Mouse (Mus musculus) kidney, adult 11 months (tissue): ENCODE results near the gene Eif3c.
A peak's percentile ranks its signal among the peaks of the same experiment; 100 is the strongest.

Source experiments
- DNase-seq: peaks from one replicate; pipeline ENCODE4 v3.0.0; 2022

The Eif3c gene

DNA sequence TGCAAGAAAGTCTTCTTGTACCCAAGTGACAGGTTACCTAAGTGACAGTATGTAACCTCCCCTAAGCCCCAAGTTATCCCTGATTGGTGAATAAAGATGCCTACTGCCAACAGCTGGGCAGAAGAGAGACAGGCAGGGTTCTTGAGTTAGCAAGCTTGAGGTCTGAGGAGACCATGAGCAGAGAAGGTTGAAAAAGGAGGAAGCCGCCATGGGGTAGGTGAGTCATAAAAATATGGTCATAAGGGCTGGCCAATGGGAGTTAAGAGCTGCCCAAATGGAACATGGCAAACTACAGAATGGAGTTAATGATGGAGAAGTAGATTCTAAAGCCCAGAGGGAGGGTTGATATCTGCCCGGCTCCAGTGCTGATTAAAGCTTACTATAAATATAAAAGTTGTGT lies 20.6 kb downstream of the Eif3c start:
- DNase-seq: no peak

DNA sequence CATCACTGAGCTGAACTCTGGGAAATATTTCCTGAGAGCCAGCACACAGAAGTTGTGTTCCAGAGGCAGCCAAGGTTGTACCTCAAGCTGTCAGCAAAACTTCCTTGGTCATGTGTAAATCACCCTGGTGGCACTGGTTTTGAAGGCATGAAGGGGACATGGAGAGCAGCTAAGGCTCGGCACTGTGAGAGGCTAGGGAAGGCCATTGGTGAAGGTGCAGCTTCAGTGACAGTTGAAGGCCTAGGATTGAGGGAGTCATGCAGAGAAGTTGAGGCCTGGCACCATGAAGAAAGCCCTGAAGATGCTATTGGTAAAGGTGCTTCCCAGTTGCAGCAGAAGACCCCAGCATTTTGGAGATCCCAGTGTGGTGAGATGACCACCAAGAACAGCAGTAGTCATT lies 24.6 kb downstream of the Eif3c start:
- DNase-seq: no peak

DNA sequence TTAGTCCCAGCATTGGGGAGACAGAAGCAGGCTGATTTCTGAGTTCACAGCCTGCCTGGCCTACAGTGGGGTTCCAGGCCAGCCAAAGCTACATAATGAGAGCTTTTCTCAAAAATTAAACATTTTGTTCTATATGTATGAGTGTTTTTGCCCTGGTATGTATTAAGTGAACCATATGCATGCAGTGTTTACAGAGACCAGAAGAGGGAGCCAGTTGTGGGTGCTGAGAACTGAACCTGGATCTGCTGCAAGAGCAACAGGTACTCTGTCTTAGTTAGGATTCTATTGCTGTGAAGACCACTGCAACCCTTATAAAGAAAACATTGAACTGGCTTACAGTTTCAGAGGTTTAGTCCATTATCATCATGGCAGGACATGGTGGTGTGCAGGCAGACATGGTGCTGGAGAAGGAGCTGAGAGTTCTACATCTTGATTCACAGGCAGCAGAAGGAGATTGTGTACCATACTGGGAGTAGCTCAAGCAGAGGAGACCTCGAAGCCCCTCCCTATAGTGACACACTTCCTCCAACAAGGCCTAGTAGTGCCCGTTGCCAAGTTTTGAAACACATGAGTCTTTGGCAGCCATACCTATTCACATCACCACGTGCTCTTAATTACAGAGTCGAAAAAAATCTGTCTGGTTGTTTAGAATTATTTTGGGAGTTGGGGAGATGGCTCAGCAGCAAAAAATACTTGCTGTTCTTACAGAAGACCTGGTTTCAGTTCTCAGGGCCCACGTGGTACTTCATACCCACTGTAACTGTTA lies 28.2 kb downstream of the Eif3c start:
- no peak for DNase-seq

DNA sequence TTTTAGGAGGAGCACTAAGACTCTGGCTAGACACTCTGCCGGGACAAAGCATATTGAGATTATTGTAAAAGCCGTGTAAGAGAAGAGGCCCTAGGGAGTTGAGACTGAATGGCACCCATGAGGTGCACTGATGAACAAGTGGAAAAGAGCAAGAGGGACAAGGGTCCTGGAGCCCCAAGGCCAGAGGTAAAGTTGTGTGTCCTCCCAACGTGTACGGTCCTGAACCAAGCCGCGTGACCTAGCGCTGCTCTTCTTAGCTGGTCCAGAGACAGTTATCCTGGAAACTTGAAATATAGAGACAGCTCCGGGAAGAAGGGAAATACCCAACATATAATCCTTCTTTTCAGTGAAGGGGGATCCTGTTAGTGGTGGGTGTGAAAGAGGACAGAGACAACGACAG lies 29.7 kb downstream of the Eif3c start:
- DNase-seq: no peak

DNA sequence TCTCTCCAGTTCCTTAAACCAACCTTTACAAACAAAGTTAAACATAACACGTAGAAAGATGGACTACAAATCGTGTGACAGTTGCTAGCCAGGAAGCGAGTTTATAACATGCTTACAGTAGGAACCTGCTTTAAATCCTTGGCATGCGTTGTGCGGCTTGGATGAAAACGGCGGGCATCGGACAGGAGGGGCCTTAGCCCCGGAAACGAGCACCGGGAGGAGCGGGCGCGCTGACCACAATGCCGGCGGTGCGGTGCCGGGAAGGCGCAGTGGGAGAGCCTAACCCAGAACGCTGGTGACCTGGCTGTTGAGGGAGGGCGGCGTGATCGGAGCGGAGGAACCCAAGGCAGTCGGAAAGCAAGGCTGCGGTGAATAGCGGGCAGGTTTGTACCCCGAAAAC lies 30.4 kb downstream of the Eif3c start:
- no peak for DNase-seq

DNA sequence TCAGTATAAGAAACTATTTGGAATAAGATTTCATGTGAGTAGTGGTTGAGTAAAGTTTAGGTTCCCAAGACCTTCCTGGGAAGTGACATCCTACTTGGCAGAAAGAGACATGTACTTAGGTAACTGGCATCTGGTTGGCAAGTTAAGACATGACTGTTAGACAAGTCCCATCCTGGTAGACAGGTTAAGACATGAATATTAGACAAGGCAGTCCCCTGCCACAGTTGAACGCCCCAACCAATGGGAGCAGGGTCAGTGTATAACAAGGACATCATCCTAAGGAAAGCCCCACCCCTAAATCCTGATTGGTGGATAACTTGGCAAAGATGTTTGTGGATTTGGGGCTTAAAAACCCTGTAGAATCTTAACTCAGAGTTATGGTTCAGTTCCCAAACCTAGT lies 32.8 kb downstream of the Eif3c start:
- DNase-seq: no peak

DNA sequence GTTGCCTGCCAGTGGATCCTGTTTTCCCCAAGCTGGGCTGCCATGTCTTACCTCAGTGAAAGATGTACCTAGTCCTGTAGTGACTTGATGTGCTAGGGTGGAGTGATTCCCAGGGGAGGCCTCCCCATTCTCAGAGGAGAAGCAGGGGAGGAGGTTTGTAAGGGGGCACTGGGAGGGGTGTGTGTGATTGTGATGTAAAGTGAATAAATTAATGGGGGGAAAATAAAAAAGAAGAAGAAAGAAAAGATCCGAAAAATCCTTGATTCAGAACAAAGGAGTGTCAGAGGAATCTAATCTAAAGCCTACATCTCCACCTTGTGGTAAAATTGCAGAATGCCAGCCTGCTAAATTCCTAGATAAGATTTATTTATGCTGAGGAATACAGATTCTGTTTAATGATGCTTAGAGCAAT lies 38.0 kb downstream of the Eif3c start:
- DNase-seq: no peak

DNA sequence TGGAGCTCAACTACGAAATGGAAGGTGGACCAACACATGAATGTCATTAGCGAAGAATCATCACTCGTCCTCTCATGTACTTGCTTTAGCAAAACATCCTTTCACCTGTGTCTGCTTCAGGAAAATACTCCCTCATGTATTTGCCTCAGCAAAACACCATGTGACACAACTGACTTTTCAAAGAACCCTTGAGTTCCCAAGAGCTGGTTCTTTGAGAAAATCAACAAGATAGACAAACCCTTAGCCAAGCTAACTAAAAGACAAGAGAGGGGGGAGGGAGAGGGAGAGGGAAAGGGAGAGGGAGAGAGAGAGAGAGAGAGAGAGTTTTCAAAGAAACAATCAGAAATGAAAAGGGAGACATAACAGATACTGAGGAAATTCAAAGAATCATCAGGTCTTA lies 42.9 kb downstream of the Eif3c start:
- no peak for DNase-seq

DNA sequence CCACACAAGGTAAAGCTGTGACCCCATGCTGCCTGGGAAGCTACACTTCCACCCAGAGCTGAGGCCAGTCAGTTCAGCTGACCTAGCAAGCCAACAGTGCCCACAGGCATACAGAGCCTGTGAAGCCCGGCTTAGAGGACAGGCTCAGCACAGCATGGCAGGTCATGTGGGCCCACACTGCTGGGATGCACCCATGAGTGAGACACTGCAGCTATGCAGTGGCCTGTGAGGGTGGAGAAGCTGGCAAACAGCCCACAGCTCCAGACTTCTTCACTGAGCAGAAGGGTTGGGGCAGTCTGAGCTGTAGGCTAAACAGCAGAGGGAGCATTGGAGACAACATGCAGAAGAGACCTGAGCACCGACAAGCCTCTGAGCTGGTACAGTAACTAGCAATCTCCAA lies 46.7 kb downstream of the Eif3c start:
- no peak for DNase-seq

DNA sequence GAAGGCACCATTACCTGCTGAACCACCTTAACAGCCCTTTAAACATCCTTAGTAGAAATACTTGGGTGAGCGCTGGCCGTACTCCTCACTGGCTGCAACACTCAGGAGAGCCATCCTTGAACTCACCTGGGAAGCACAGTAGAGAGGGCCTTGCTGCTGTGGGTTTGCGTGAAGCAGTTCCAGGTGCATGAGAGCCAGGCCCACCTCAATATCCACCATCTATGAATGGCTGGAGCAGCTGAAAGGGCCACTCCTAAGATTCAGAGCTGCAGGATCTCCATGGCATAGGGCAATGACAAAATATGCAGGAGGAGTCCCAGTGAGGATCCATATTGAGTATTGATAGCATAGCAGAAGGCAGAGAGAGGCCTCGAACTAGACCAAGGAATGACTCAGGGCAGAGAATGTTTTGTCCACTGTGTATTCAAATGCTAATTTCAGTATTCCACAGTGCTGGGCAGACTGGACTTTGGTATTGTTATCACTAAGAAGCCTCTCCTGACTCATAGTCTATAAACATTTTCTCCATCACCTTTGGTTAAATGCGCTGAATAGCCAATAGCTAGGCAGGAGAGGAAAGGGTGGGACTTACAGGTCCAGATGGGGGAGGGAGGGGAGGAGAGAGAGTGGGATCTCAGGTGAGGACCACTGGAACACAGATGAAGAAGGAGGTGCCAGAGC lies 47.8 kb downstream of the Eif3c start:
- no peak for DNase-seq

DNA sequence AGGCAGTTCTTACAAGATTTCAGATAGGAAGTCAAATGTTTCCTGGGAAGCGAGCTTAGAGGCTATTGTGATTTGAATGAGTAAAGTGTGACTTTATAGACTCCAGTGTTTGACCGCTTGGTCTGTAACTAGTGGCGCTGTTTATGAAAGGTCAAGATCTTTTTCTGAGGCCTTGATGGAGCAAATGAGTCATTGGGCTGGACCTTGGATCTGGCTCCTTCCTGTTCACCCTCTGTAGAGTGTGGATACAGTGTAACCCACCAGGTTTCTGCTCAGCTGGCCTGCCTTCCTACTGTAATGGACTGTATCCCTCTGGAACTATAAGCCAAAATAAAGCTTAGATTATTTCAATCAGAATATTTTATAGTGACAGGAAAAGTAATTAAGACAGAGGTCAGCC lies 54.9 kb downstream of the Eif3c start:
- DNase-seq: no peak

DNA sequence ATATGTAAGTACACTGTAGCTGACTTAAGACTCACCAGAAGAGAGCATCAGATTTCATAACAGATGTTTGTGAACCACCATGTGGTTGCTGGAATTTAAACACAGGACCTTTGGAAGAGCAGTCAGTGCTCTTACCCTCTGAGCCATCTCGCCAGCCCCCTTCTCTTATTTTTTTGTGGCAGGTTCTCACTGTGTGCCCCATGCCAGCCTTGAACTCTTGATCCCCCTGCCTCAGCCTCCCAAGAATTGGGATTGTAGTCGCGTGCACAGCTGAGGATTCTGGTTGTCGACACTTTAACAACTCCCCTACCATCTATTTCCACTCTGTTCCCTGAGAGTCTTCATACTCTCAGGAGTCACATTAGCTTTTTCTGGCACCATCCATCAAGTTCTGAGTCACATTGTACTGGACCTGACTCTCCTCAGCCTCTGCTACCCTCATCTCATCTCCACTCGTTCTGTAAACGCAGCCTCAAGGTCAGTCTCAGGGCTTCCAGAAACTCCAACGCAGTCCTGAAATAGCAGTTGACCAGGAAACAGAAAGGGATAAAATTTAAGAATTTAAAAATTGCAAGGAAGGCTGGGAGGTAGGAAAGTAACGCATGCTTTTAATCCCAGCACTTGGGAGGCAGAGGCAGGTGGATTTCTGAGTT lies 59.0 kb downstream of the Eif3c start:
- DNase-seq: no peak

DNA sequence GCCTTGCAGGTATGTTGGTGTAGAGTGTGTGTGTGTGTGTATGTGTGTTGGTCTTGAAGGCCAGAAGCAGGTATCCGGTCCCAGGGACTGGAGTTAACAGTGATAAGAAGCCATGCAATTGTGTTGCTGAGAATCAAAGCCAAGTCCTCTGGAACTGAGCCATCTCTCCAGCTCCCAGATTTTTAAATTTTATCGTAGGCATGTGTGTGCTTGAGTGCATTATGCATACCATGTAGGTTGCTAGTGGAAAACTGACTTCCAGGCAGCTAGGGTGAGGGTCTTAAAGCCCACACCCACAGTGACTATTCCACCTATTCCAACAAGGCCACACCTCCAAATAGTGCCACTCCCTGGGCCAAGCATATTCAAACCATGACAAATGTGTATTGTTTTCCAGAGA lies 61.3 kb downstream of the Eif3c start:
- no peak for DNase-seq

DNA sequence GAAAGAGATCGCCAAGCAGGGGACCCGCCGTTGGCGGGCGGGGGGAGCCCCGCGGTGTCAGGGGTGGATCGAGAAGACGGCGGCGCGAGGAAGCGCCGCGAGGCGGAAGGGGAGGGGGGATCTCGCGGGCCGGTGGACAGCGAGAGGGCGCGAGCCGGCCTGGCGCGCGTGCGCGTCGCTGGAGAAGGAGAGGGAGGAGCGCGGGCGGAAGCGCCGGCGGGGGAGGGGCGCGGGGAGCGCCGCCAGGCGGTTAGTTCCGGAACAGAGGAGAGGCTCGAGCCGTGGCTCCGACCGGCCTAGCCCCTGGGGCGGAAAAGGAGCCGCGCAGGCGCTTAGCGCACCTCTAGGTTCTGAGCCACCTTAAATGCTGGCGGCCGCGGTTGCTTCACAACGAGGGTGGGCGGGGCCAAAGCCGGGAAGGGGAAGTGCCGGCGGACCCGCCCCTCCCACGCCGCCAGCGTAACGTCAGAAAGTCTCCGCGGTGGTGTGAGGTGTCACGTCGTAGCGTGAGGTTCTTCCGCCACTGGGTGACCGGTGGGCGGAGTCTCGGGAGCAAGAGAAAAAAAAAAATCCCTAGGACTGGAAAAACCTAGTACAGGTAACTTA lies 62.8 kb downstream of the Eif3c start, which contains the start of gene Atxn2l:
Gene Atxn2l, minus strand, starts transcription at position 165 of the 606 bp plus-strand sequence.
- DNase-seq: peak; percentile 98

DNA sequence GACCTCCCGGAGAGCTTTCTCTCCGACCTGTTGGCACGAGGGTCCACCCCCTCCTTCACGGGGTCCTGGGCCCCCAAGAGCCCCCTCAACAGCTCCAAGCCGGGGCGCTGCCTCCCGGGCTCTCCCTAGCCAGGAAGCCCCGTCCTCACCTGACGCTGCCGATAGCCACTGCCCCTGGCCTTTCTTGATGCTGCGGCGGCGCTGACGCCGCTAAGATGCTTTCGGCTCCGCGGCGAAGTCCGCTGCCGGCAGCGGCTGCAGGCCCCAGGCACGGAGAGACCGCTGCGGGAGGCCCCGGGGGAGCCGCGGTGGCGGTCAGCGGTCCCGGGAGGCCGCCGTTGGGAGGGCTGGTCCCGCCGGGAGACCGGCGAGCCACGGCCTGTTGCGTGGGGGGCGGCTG lies 63.5 kb downstream of the Eif3c start:
- no peak for DNase-seq

DNA sequence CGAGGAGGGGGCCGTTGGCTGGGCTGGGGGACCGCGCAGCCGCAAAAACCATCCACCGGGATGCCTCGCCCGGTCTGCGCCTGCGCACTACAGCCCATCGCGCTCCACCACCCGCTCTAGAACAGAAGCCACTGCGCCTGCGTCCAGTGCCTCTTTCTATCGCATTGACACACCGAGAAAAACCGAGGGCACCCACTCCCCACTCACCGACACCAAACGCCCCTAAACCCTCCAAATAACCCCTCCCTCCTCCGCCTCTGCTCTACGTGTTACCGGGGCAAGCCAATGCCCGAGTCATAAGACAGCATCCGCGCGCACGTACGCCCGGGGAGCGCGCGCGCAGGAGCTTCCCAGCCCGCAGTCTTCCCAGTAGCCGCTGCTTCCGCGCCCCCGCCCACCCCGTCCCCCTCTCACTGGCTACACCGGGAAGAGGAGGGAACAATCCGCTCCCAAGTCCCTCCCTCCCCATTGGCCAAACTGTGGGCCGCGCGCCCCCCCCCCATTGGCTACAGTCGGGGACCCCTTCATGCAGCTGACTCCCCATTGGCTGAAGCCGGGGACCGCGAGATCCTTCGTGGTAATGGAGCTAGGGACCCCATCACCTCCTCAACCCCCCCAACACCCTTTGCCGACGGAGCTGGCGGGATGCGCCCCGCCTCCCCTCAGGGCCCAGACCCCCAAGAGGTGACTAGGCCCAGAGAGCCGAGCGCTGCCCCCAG lies 64.0 kb downstream of the Eif3c start:
- DNase-seq: peak; percentile 93

DNA sequence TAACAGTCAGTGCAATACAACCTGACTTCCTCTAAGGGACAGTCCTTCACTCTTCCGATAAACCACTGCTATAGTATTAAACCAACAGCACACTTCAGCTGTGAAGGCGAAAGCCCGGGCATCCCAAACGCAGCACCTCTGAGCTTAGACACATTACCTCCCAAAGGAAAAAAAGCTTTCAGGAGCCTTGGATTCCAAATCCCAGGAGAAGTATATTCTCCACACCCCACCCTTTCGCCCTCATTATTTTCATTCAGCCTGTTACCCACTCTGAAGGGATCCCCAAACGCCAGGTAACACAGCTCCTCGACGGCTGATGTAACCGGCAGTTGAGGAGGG lies 64.6 kb downstream of the Eif3c start:
- DNase-seq: no peak

DNA sequence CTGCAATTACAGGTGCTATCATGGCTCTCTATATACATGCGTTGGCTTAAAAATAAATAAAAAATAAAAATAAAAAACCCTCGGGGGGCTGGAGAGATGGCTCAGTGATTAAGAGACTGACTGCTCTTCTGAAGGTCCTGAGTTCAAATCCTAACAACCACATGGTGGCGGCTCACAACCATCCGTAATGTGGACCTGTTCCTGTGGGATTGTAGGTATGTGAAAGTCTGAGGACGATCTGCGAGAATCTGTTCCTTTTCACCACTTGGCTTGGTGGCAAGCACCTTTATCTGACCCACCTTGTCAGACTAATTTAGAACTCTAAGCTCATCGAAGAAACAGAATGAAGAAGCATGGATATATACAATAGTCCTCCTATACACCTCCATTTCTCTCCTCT lies 66.8 kb downstream of the Eif3c start:
- no peak for DNase-seq

DNA sequence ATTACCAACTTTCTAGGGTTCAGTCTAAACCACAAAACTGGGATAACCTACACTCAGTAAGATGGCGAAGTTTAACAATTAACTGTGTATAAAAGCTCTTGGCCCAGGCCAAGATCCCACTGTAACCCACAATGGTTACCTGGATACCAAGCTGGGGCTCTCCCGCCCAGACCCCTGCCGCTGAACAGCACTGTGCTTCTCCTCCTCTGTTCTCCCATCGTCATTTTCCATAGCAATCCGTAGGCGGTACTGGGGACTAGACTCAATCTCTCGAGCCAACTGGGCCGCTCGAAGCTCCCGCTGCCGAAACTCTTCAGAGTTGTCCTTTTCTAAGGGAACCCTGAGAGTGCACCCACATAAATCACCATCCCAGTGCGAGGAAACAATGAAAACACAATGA lies 68.2 kb downstream of the Eif3c start:
- no peak for DNase-seq

DNA sequence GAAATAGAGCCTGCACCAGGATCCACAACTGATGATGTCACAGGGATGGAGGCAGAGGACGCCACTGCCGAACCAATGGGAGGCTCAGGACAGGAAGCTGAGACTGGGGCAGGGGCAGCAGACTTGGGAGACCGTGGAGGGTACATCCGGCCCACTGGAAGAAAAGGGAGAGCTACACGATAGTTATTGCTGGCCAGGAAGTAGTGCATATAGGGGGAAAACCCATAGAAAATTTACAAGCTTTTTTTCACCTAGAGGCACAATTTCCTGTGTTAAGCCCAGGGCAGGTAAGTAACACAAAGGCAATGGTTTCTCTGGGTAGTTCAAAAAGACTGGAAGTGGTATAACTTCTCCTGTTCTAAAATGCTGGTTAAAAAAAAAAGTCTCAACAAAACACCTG lies 69.7 kb downstream of the Eif3c start:
- no peak for DNase-seq
